Mouse (Mus musculus): Measurements from ENCODE around the gene A4galt. TPM values are rescaled to one million over a fixed set of nuclear protein-coding genes. Genes with fewer than 3 reads are reported as not detected.
A peak's percentile ranks its signal among the peaks of the same experiment; 100 is the strongest.

A4galt gene
- polyA plus RNA-seq, 1 experiment = 20.4 TPM

- WGBS = 60% methylated on average over 5 of the region's 5 CpGs
- H3K27ac ChIP-seq (ENCODE audit: insufficient read depth, low read length) = no peak overlapping the region
These were observed 36.0 kb downstream of the A4galt start for GRCm38 (mm10) chr15:83215322-83216216.

GRCm38 (mm10) chr15:83210229-83210628 lies 41.3 kb downstream of the A4galt start:
- TF ChIP-seq CTCF (IDR thresholded peaks at IDR 0.05; ENCODE audit: extremely low read depth, insufficient read depth, insufficient read length, insufficient replicate concordance) = no peak
- TF ChIP-seq POLR2A (IDR thresholded peaks at IDR 0.05; ENCODE audit: low read depth, low read length) = no peak

More at GRCm38 (mm10) chr15:83215322-83216216, 36.0 kb downstream of the A4galt start:
- no peaks in the 10 kb centered on the region for H3K27me3 ChIP-seq (ENCODE audit: control insufficient read depth, insufficient read depth, low read length)
- DNase-seq (ENCODE audit: low read depth in 1 of 2, low spot score in 2 of 2) = no peak
- H3K4me3 ChIP-seq (ENCODE audit: extremely low read depth, insufficient read depth, insufficient read length) = no peak overlapping the region
- TF ChIP-seq CTCF (IDR thresholded peaks at IDR 0.05; ENCODE audit: extremely low read depth, insufficient read depth, insufficient read length, insufficient replicate concordance) (no peak), POLR2A (IDR thresholded peaks at IDR 0.05; ENCODE audit: low read depth, low read length) (no peak)
- no peaks in the 10 kb centered on the region for H3K4me1 ChIP-seq (ENCODE audit: control insufficient read depth, insufficient read depth, insufficient read length)
- H3K36me3 ChIP-seq (ENCODE audit: control insufficient read depth, insufficient read depth, low read length) = no peaks in the 10 kb centered on the region

GRCm38 (mm10) chr15:83209719-83210118 lies 41.9 kb downstream of the A4galt start:
- no peak overlapping the region for H3K27ac ChIP-seq (ENCODE audit: insufficient read depth, low read length)
- TF ChIP-seq CTCF (IDR thresholded peaks at IDR 0.05; ENCODE audit: extremely low read depth, insufficient read depth, insufficient read length, insufficient replicate concordance) (no peak), POLR2A (IDR thresholded peaks at IDR 0.05; ENCODE audit: low read depth, low read length) (no peak)

More at GRCm38 (mm10) chr15:83210229-83210628, 41.3 kb downstream of the A4galt start:
- 18% methylated on average over 11 of the region's 11 CpGs for WGBS
- no peak overlapping the region for H3K27ac ChIP-seq (ENCODE audit: insufficient read depth, low read length)
- no peaks in the 10 kb centered on the region for H3K27me3 ChIP-seq (ENCODE audit: control insufficient read depth, insufficient read depth, low read length)
- H3K36me3 ChIP-seq (ENCODE audit: control insufficient read depth, insufficient read depth, low read length) = no peaks in the 10 kb centered on the region
- no peak overlapping the region for H3K4me3 ChIP-seq (ENCODE audit: extremely low read depth, insufficient read depth, insufficient read length)
- peak in 1 of 2 experiments; percentile 31 for DNase-seq (ENCODE audit: low read depth in 1 of 2, low spot score in 2 of 2)
- H3K4me1 ChIP-seq (ENCODE audit: control insufficient read depth, insufficient read depth, insufficient read length) = no peaks in the 10 kb centered on the region

DNA sequence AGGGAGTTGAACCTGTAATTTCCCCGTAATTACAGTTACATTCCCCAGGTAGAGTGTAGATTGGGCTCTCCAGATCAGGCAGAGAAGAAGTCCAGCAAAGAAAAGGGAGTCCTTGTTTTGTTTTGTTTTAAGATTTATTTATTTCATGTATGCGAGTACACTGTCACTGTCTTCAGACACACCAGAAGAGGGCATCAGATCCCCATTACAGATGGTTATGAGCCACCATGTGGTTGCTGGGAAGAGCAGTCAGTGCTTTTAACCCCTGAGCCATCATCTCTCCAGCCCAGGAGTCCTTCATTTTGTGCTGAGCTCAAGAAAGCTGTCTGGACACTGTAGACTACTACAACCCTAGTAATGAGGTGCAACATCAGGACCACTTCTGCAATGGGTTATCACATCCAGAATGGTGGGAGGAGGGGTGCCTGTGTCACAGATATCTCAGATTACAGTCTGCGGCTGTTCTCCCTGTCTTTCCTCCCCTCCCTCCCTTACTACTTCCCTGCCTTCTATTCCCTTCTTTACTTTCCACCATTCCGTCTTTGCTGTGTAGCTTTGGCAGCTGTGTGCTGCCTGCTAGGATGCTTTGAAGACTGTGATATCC lies 42.4 kb downstream of the A4galt start:
- no peaks in the 10 kb centered on the region for H3K27me3 ChIP-seq (ENCODE audit: control insufficient read depth, insufficient read depth, low read length)
- WGBS = 49% methylated on average over 4 of the region's 4 CpGs
- no peaks in the 10 kb centered on the region for H3K36me3 ChIP-seq (ENCODE audit: control insufficient read depth, insufficient read depth, low read length)
- TF ChIP-seq CTCF (IDR thresholded peaks at IDR 0.05; ENCODE audit: extremely low read depth, insufficient read depth, insufficient read length, insufficient replicate concordance) (no peak), POLR2A (IDR thresholded peaks at IDR 0.05; ENCODE audit: low read depth, low read length) (no peak)
- no peak overlapping the region for H3K4me3 ChIP-seq (ENCODE audit: extremely low read depth, insufficient read depth, insufficient read length)
- no peak for DNase-seq (ENCODE audit: low read depth in 1 of 2, low spot score in 2 of 2)
- H3K27ac ChIP-seq (ENCODE audit: insufficient read depth, low read length) = no peak overlapping the region
- H3K4me1 ChIP-seq (ENCODE audit: control insufficient read depth, insufficient read depth, insufficient read length) = no peaks in the 10 kb centered on the region

More at GRCm38 (mm10) chr15:83209719-83210118, 41.9 kb downstream of the A4galt start:
- Histone ChIP-seq H3K36me3 (ENCODE audit: control insufficient read depth, insufficient read depth, low read length) (no peaks in the 10 kb centered on the region), H3K4me3 (ENCODE audit: extremely low read depth, insufficient read depth, insufficient read length) (no peak overlapping the region), H3K4me1 (ENCODE audit: control insufficient read depth, insufficient read depth, insufficient read length) (no peaks in the 10 kb centered on the region), H3K27me3 (ENCODE audit: control insufficient read depth, insufficient read depth, low read length) (no peaks in the 10 kb centered on the region)
- no peak for DNase-seq (ENCODE audit: low read depth in 1 of 2, low spot score in 2 of 2)
- WGBS = 12% methylated on average over 10 of the region's 10 CpGs

DNA sequence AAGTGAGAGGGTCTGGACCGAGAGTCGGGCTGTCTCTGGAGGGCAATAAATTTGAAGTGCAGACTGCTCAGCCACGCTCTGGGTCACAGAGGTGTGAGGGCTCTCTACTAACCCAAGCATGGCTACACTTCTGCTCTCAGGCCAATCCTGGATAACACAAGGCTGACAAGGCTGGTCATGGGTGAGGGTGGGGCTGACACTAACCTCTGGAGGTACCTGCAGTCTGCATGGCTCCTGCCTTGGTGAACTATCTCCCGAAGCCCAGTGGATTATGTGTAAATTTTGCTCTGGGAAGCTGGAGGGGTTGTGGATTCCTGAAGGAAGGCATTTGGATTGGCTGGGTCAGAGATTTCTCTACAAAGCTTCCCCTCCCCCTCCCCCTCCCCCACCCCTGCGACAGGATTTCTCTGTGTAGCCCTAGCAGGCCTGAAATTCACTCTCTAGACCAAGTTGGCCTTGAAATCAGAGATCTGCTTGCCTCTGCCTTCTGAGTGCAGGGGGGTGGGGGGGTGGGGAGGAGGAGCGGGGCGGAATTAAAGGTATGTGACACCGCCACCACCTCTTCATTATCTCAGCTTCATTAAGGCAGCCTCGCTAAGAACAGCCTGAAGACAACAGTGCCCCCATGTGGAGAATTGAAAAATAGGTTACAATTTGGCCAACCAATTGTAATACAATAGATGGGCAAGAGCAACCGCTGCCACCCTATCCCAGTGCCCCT lies 46.7 kb downstream of the A4galt start:
- DNase-seq (ENCODE audit: low read depth in 1 of 2, low spot score in 2 of 2) = peak; percentile 42 to 49
- H3K27ac ChIP-seq (ENCODE audit: insufficient read depth, low read length) = no peak overlapping the region
- no peaks in the 10 kb centered on the region for H3K4me1 ChIP-seq (ENCODE audit: control insufficient read depth, insufficient read depth, insufficient read length)
- WGBS = 28% methylated on average over 10 of the region's 10 CpGs
- TF ChIP-seq POLR2A (IDR thresholded peaks at IDR 0.05; ENCODE audit: low read depth, low read length) (no peak), CTCF (IDR thresholded peaks at IDR 0.05; ENCODE audit: extremely low read depth, insufficient read depth, insufficient read length, insufficient replicate concordance) (no peak; the same call in 1 of the 2 replicates)
- H3K36me3 ChIP-seq (ENCODE audit: control insufficient read depth, insufficient read depth, low read length) = no peaks in the 10 kb centered on the region
- H3K4me3 ChIP-seq (ENCODE audit: extremely low read depth, insufficient read depth, insufficient read length) = no peak overlapping the region
- no peaks in the 10 kb centered on the region for H3K27me3 ChIP-seq (ENCODE audit: control insufficient read depth, insufficient read depth, low read length)

GRCm38 (mm10) chr15:83202412-83202811 lies 49.2 kb downstream of the A4galt start:
- H3K36me3 ChIP-seq (ENCODE audit: control insufficient read depth, insufficient read depth, low read length) = no peaks in the 10 kb centered on the region
- H3K27me3 ChIP-seq (ENCODE audit: control insufficient read depth, insufficient read depth, low read length) = no peaks in the 10 kb centered on the region
- no peaks in the 10 kb centered on the region for H3K4me1 ChIP-seq (ENCODE audit: control insufficient read depth, insufficient read depth, insufficient read length)
- TF ChIP-seq POLR2A (IDR thresholded peaks at IDR 0.05; ENCODE audit: low read depth, low read length) = no peak
- no peak overlapping the region for H3K4me3 ChIP-seq (ENCODE audit: extremely low read depth, insufficient read depth, insufficient read length)
- 86% methylated on average over 4 of the region's 4 CpGs for WGBS
- no peak overlapping the region for H3K27ac ChIP-seq (ENCODE audit: insufficient read depth, low read length)
- no peak for DNase-seq (ENCODE audit: low read depth in 1 of 2, low spot score in 2 of 2)
